Mouse (Mus musculus): ENCODE results near the gene Abraxas1. TPM values are rescaled to one million over a fixed set of nuclear protein-coding genes. Genes with fewer than 3 reads are reported as not detected.

Gene Abraxas1
- total and polyA plus RNA-seq, 3 experiments, result 14.2 to 26.4 TPM; not detected in 1

- H3K27me3 ChIP-seq (ENCODE audit: control insufficient read depth in 1 of 2, insufficient read depth in 2 of 2, low read length in 2 of 2), result peaks cover 0 to 6% of the 10 kb centered on the region in 2 experiments; a peak in 3 of 4 replicates
- TF ChIP-seq HCFC1 (IDR thresholded peaks at IDR 0.05; ENCODE audit: low read depth, low read length), result no peak
- H3K4me3 ChIP-seq (ENCODE audit: control insufficient read depth in 1 of 2, insufficient read depth in 1 of 2, low read depth in 2 of 2, low read length in 2 of 2), result no peak overlapping the region
- H3K4me1 ChIP-seq (ENCODE audit: control insufficient read depth in 1 of 2, insufficient read depth in 2 of 2, low read length in 2 of 2), result no peaks in the 10 kb centered on the region
- no peaks in the 10 kb centered on the region for H3K79me2 ChIP-seq (ENCODE audit: control insufficient read depth, insufficient read depth, low read length, poor library complexity)
- H3K36me3 ChIP-seq (ENCODE audit: control insufficient read depth in 1 of 2, insufficient read depth in 2 of 2, low read length in 2 of 2), result no peaks in the 10 kb centered on the region
- no peak for DNase-seq (ENCODE audit: low read depth, low spot score)
- no peak overlapping the region for H3K27ac ChIP-seq (ENCODE audit: control insufficient read depth, low read depth, low read length)
- H3K9ac ChIP-seq (ENCODE audit: control insufficient read depth, low read depth, low read length, poor library complexity, severe bottlenecking), result no peak overlapping the region
- no peaks in the 10 kb centered on the region for H3K9me3 ChIP-seq (replicated peaks; ENCODE audit: insufficient read depth, low read length)
These were observed 13.1 kb upstream of the Abraxas1 start for GRCm38 (mm10) chr5:100833841-100834240.

GRCm38 (mm10) chr5:100832680-100833079 lies 11.9 kb upstream of the Abraxas1 start:
- no peak for TF ChIP-seq NRF1 (IDR thresholded peaks at IDR 0.05; ENCODE audit: insufficient read depth, low read depth, low read length, poor library complexity, severe bottlenecking)
- TF ChIP-seq POLR2A (IDR thresholded peaks at IDR 0.05; ENCODE audit: control insufficient read depth in 1 of 2, insufficient read depth in 1 of 2, low read depth in 1 of 2, low read length in 2 of 2, poor library complexity in 1 of 2), result no peak
- no peak for TF ChIP-seq MYC (IDR thresholded peaks at IDR 0.05; ENCODE audit: low read depth, low read length)
- no peaks in the 10 kb centered on the region for H3K4me1 ChIP-seq (ENCODE audit: control insufficient read depth in 1 of 2, insufficient read depth in 2 of 2, low read length in 2 of 2)
- H3K9ac ChIP-seq (ENCODE audit: control insufficient read depth, low read depth, low read length, poor library complexity, severe bottlenecking), result no peak overlapping the region
- no peak overlapping the region for H3K4me3 ChIP-seq (ENCODE audit: control insufficient read depth in 1 of 2, insufficient read depth in 1 of 2, low read depth in 2 of 2, low read length in 2 of 2)
- peaks cover 0 to 6% of the 10 kb centered on the region in 2 experiments for H3K27me3 ChIP-seq (ENCODE audit: control insufficient read depth in 1 of 2, insufficient read depth in 2 of 2, low read length in 2 of 2)
- no peaks in the 10 kb centered on the region for H3K36me3 ChIP-seq (ENCODE audit: control insufficient read depth in 1 of 2, insufficient read depth in 2 of 2, low read length in 2 of 2)
- no peaks in the 10 kb centered on the region for H3K9me3 ChIP-seq (replicated peaks; ENCODE audit: insufficient read depth, low read length)
- no peak overlapping the region for H3K27ac ChIP-seq (ENCODE audit: control insufficient read depth, low read depth, low read length)
- no peaks in the 10 kb centered on the region for H3K79me2 ChIP-seq (ENCODE audit: control insufficient read depth, insufficient read depth, low read length, poor library complexity)
- DNase-seq (ENCODE audit: low read depth, low spot score), result no peak

- no peaks in the 10 kb centered on the region for H3K4me1 ChIP-seq (ENCODE audit: control insufficient read depth in 1 of 2, insufficient read depth in 2 of 2, low read length in 2 of 2)
- H3K27ac ChIP-seq (ENCODE audit: control insufficient read depth, low read depth, low read length), result no peak overlapping the region
- H3K9me3 ChIP-seq (replicated peaks; ENCODE audit: insufficient read depth, low read length), result no peaks in the 10 kb centered on the region
- no peaks in the 10 kb centered on the region for H3K79me2 ChIP-seq (ENCODE audit: control insufficient read depth, insufficient read depth, low read length, poor library complexity)
- H3K9ac ChIP-seq (ENCODE audit: control insufficient read depth, low read depth, low read length, poor library complexity, severe bottlenecking), result no peak overlapping the region
- H3K27me3 ChIP-seq (ENCODE audit: control insufficient read depth in 1 of 2, insufficient read depth in 2 of 2, low read length in 2 of 2), result peaks cover 0 to 6% of the 10 kb centered on the region in 2 experiments
- H3K36me3 ChIP-seq (ENCODE audit: control insufficient read depth in 1 of 2, insufficient read depth in 2 of 2, low read length in 2 of 2), result no peaks in the 10 kb centered on the region
- no peak for TF ChIP-seq UBTF (IDR thresholded peaks at IDR 0.05; ENCODE audit: borderline replicate concordance, insufficient read depth, low read depth, low read length)
- TF ChIP-seq TCF12 (IDR thresholded peaks at IDR 0.05; ENCODE audit: low read depth, low read length), result no peak
- no peak for TF ChIP-seq JUND (IDR thresholded peaks at IDR 0.05; ENCODE audit: low read depth, low read length)
- no peak for TF ChIP-seq ZMIZ1 (IDR thresholded peaks at IDR 0.05; ENCODE audit: low read depth, low read length)
- no peak for TF ChIP-seq CHD1 (IDR thresholded peaks at IDR 0.05; ENCODE audit: low read depth, low read length)
- TF ChIP-seq ZC3H11A (IDR thresholded peaks at IDR 0.05; ENCODE audit: low read depth, low read length), result no peak
- TF ChIP-seq ELF1 (IDR thresholded peaks at IDR 0.05; ENCODE audit: low read depth, low read length), result no peak
- TF ChIP-seq NELFE (IDR thresholded peaks at IDR 0.05; ENCODE audit: low read depth, low read length), result no peak
- no peak for TF ChIP-seq MAX (IDR thresholded peaks at IDR 0.05; ENCODE audit: low read length)
- TF ChIP-seq MXI1 (IDR thresholded peaks at IDR 0.05; ENCODE audit: low read depth, low read length), result no peak
- TF ChIP-seq TBP (IDR thresholded peaks at IDR 0.05; ENCODE audit: low read depth, low read length), result no peak
- TF ChIP-seq MAZ (IDR thresholded peaks at IDR 0.05; ENCODE audit: low read depth, low read length), result no peak
- no peak for DNase-seq (ENCODE audit: low read depth, low spot score)
- no peak overlapping the region for H3K4me3 ChIP-seq (ENCODE audit: control insufficient read depth in 1 of 2, insufficient read depth in 1 of 2, low read depth in 2 of 2, low read length in 2 of 2)
These were observed 7.9 kb upstream of the Abraxas1 start for GRCm38 (mm10) chr5:100828701-100829100.
